Mouse (Mus musculus) right cerebral cortex, postnatal 4 days (tissue): ENCODE measurements around the gene Smc4.

Experiments
- DNase-seq: peaks from one replicate; pipeline ENCODE4 v3.0.0-alpha.2; 2022

Gene Smc4

GRCm38 (mm10) chr3:69004437-69005337 lies at the start of gene Smc4, which contains the start of gene Ift80:
Gene Smc4 (plus strand): TSS chr3:69004738.
Gene Ift80 (minus strand): TSS chr3:69004570.
- peak; percentile 95 for DNase-seq

DNA sequence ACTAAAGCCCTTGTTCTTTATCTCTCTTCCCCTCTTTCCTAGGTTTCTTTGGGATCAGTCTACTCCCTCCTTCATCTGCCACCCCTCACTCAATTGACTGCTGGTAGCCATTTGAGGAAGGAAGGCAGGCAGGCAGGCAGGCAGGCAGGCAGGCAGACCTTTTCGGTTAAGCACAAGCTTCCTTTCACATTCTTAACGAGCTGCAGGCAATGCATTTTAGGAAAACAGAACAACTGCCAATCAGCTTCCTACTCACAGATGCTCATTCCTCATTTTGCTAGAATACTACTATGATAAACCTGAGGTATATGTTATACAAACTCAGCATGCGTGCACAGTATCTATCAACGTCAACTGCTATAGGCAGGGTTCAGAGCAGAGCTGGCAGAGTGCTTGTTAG lies 48.1 kb upstream of the Smc4 start:
- no peak for DNase-seq

DNA sequence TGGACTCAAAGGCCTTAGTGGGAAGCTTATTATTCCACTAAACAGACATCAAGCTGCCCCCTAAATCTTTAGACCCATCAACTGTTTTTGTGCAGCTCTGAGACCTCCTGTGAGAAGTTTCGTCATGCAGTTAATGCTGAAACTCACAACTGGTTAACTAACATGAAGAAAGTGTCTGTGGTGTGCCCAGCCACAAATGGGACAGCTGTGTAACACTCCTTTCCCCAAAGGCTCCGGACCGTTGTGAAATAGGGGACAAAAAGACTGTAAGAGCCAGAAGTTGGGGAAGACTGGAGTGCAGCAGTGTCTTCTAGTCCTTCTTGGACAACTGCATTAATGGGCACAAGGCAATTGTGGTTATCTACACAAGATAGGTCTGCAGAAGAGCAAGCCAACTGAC lies 47.1 kb upstream of the Smc4 start:
- DNase-seq: no peak

- peak; percentile 40 for DNase-seq
Observed at GRCm38 (mm10) chr3:68964682-68965081, 39.9 kb upstream of the Smc4 start.

- DNase-seq: no peak
Observed at GRCm38 (mm10) chr3:68966527-68967285, 37.8 kb upstream of the Smc4 start.

DNA sequence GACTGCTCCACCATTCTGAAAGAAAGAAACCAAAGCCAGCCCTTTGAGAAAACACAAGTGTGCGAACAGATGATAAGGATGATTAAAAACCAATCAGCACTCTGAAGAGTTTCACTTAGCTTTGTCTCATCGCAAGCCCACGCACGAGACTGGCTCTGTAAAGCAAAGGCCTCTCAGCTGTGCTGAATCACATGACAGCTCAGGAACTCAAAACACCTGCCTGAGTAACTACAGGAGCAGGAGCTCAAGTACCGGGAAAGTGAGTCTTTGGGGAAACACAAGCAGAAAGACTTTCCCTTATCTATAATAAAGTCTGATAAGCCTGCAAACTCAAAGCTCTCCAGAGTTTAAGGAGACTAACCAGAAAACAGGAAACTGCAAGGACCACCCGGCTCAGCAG lies 37.1 kb upstream of the Smc4 start:
- DNase-seq: no peak

GRCm38 (mm10) chr3:68969091-68969590 lies 35.4 kb upstream of the Smc4 start:
- DNase-seq: no peak

DNA sequence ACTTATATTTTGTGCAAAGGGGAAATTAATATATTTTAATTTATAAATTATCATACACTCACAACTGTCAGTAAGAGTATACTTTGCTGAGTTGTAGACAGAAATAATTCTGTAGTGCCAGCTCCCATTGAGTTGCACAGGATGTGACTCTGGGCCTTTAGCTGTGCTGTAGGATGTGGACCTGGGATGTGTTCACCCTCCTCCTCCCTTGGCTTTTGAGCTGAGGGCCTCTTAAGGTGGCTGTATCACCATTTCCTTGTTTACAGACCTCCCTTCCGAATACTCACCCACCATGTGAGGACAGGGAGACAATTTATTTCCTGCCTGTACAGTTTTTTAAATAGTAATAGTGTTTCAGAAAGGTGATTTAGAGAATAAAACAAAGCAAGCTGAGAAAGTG lies 31.0 kb upstream of the Smc4 start:
- no peak for DNase-seq

- no peak for DNase-seq
Observed at GRCm38 (mm10) chr3:68974639-68975532, 29.7 kb upstream of the Smc4 start.

- no peak for DNase-seq
Observed at GRCm38 (mm10) chr3:68975533-68976490, 28.7 kb upstream of the Smc4 start.

DNA sequence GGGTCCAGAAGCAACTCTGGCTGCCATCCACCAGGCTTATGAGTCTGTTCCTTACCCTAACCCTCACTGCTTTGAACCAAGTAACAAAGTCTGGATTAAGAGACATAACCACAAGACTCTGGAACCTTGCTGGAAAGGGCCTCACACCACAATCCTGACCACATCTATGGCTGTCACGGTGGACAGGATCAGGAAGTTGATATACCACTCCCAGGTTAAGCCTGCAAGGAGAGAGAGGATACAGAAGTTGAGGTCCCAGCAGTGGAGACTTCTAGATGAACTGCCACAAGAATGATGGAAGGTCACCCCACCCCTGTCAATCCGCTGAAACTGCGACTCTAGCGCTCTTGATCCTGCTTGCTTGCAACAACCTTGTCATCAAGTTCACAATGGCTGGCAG lies 26.8 kb upstream of the Smc4 start:
- no peak for DNase-seq

GRCm38 (mm10) chr3:68979187-68979586 lies 25.4 kb upstream of the Smc4 start:
- DNase-seq: no peak

- no peak for DNase-seq
Observed at GRCm38 (mm10) chr3:68980898-68981297, 23.6 kb upstream of the Smc4 start.

DNA sequence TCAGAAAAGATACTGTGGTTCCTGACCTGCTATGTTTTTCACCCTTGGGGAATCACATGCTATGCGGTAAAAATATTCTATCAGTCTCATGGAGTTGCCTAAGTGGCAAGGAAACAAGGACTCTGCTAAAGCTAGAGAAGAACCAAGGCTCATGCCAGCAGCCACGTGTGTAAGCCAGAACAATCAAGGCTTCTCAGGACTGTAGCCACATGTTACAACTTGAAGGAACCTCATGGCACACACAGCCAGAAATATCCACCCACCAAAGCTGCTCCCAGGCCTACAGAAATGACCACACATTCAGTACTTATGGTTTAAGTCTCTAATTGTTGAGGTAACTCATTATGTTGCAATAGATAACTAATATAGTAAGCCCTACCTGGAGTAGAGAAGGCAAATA lies 18.0 kb upstream of the Smc4 start:
- no peak for DNase-seq

GRCm38 (mm10) chr3:69002781-69003180 lies 1.8 kb upstream of the Smc4 start:
- DNase-seq: no peak

GRCm38 (mm10) chr3:69004055-69004436 lies 492 bp upstream of the Smc4 start:
- DNase-seq: no peak

DNA sequence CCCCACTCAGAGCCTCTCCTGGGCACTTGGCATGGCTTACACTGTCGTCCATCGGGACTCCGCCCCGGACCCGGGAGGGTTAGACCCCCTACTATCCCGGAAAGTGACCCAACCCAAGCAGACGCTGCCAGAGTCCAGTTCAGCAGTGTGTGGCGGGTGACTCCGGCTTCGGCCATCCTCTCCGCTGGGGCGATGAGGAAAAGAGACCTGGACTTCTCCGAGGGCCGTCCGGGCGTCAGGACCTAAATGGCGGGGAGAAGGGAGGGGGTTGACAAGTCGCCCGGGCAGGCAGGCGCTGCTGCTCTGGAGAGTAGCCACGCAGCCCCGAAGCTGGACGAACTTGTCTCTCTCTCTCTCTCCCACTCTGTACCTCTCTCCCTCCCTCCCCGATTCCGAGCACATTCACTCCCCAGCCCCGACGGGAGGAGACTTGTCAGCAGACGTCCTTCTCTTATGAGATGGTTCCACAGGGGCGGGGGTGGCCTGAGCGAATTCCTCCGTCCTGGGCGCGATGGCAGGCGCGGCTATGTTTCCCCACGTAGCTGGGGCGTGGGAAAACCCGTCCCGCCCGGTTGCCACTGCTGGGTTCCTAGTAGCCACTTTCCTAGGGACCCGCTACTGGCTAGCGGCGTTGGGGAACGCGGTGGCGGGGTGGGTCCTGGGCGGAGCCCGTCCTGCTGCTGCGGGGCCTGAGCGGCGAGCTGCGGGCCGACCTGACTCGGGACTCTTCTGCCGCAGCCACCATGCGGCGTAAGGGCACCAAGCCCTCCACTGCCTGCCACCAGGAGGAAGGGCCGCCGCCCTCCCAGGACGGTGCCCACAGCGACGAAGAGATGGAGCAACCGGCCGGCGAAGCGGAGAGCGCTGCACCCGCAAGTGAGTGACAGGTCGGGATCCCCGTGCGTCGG lies 1.1 kb downstream of the Smc4 start:
- peak; percentile 38 for DNase-seq

DNA sequence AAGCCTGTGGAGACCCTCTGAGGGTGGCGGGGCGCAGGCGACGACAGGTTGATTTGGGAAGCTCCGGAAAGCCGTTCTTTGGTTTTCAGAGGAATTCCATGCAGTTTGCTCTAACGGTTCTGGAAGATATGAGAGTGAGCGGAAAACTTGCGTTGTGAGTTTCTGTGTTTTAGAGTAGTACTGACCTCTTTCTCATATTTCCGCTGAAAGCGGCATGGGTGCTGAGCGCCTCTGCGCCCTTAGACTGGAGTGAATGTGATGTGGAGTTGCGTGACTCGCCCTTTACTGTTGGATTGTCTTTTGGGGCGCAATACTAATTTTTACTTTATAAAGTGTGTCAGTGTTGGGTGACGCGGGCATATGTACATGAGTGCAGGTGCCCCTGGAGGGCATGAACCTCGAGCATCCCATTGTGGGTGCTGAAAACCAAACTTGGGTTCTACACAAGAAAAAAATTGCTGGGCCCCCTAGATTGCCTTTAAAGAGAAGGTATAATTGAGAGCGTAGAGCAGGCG lies 1.8 kb downstream of the Smc4 start:
- no peak for DNase-seq

DNA sequence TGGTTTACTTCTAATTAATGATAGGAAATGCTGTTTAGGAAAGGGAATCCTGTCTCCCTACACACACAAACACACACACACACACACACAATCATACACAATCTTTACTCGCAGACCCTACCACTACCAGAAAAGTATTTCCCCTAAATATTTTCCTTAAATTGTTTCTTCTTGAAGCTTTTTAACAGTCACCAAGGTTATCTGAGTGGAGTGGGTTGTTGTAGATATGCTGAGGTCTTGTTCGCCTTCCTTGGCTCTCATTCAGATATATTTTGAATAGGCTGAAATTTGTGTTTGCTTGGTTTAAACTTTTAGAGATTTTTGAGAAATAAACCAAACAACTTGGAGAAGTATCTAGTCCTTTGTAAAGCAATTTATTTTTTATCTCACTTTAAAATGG lies 4.3 kb downstream of the Smc4 start:
- no peak for DNase-seq

GRCm38 (mm10) chr3:69017181-69017580 lies 12.6 kb downstream of the Smc4 start:
- DNase-seq: no peak
